Mouse (Mus musculus) urinary bladder, postnatal 36 days (tissue): ENCODE data around the gene Blcap.

ENCODE experiments used
- DNase-seq, 2 experiments: peaks; one replicate each; pipeline ENCODE4 v3.0.0; 2022; ENCODE audit warnings: low spot score in 2 of 2, mixed read lengths in 1 of 2

The Blcap gene

DNA sequence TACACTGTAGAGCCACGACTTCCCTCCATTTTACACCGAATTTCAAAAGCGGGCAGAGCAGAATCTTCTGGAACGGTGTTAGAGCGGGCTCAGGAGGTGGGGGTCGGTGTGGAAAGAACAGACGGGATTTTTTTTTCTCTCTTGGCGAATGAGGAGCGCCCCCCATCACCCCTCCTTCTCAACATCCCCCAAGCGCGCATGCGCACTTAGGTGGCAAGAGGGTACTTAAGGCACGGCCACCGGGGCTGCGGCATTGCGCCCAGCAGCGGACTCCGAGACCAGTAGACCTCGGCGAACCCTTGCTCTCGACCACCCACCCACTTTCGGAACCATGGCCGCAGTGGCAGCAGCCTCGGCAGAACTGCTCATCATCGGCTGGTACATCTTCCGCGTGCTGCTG, 11.2 kb downstream of the Blcap start, which contains the start of gene Nnat:
Nnat (plus strand) TSS at position 221 of the 400 bp plus-strand sequence.
- no peak for DNase-seq

DNA sequence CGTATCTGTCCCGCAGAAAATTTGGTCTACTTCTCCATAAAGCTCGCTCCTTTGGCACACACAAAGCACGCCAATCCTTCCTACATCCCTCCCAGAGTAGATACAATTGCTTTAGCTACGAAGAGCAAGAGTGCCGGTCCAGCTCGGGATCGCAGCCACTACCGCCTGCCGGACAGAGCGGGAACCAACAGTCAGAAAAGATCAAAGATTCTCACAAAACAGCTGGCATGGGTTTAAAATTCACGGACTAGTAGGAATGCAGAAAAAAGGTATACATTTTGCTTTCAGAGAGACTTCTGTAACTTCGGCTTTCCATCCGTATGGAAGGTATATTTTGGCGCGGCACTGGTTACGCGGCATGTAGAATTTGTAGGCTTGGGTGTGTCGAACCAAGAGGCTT, 11.6 kb downstream of the Blcap start:
- no peak for DNase-seq

DNA sequence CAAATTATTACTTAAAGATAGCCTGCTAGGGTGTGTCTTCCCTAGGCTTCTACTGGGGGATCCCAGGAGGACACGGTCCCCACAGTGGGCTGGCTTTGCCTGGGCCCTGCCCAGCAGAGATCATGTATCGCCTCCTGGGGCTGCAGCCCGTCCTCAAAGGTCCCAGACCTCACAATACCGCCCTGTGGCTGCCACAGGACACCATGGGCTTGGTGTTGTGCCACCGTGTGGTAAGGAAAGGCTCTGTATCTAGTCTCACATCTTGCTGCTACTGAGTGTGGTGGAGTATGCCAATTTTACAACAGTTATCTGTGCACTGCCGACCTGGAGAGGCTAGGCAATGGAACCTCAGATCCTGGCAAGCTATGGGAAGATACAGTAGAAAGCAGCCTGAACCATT, 12.6 kb downstream of the Blcap start:
- DNase-seq: no peak

DNA sequence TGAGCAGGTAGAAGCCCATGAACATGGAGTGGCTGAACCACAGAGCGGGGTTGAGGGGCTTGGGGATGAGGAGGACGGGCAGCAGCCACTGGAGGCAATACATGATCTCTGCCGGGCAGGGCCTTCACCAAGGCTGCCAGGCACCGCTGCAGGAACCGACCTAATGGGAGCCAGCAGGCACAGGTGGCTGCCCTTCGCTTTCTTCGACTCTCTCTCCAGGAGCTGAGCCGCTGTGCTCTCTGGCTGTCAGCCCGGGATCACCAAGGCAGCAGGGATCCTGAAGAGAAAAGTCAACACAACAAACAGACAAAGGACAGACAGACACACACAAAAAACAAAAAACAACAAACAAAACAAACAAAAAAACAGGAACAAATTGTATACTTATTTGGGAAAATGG, 13.0 kb downstream of the Blcap start:
- DNase-seq: no peak

DNA sequence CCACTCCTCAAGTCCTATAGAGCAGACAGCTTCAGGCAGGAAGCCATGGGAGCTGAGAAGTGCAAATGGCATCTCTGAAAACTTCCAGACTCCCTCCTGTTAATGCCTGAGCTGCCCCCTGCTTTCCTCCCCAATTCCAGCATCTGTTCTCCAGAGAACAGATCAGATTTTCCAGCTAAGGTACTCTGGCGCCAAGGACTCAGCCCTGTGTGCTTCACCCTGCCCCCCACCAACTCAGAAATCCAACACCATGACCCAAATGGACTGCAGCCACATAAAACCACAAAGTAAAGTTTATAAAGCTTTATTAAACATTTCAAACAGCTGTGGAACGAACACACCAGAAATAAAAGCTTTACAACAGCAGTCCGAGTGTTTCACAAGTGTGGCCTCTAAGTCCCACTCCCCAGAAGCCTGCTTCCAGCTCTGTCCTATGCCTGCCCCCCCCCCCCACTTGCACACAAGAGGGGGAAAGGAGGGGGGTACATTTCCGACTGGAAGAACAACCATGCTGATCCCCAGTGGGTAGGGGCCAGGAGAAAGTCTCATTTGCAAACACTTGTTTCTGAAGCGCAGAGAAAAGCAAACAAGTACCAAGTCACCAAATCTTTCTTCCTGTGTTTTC, 14.9 kb downstream of the Blcap start:
- DNase-seq: no peak

GRCm38 (mm10) chr2:157552158-157552886, 18.8 kb downstream of the Blcap start:
- peak in 1 of 2 experiments; percentile 57 for DNase-seq

DNA sequence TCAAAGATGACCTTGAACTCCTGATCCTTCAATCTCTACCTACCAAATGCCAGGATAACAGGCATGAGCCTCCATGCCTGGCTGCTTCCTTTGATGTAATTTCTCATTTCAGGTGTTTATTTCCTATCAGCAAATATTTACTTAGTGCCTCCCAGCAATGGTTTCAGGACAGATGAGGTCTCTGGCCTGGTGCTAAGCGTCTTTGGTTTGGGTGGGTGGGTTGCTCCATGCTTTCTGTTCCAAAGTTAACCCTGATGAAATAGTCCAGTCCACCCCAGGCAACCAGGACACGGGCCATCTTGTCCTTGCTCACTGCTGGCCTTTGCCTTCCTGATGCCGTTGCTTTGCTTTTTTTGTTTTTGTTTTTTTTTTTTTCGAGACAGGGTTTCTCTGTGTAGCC, 20.8 kb downstream of the Blcap start:
- no peak for DNase-seq

GRCm38 (mm10) chr2:157546686-157547085, 24.4 kb downstream of the Blcap start:
- no peak for DNase-seq

DNA sequence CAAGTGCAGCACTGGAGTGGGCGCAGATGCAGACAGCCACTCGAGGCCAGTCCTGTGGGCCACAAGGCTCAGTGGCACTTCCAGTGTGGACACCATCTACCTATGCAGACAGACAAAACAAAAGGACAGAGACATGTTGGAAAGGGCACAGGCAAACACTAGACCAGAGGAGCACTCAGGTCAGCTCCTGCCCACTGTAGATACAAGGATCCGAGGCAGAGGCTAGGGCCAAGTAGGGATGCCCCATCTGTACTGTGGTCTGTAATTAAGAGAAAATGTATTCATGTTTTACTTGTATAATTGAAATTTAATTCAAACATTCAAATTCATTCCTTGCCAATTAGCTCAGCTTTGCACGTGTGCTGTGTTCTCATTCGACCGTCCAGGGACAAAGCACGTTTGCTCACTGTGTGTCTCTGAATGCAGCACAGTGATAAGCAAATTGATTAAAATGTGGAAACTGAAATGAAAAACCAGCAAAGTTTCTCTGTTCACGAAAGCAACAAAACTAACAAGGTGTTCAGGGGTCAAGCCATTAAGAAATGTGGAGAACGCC, 26.7 kb downstream of the Blcap start:
- DNase-seq: no peak

DNA sequence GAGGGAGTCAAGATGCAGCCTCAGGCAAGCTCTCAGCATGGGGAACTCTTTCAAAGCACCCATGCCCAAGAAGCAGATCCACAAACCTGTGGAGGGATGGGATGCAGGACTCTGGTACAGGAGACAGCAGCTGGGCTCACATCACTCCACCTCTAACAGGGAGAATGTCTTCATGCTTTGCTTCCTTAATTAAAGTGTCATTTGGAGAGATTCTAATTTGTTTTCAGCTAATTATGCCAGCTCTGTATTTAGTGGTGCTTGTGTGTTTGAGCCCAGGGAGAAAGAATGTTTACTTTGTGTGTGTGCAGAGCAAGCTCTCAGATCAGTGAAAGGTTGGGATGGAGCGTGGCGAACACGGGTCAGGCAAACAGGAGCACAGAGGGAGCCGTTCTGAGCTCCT, 28.7 kb downstream of the Blcap start:
- DNase-seq: no peak

- DNase-seq: no peak
Observed at GRCm38 (mm10) chr2:157541631-157542030, 29.4 kb downstream of the Blcap start.

DNA sequence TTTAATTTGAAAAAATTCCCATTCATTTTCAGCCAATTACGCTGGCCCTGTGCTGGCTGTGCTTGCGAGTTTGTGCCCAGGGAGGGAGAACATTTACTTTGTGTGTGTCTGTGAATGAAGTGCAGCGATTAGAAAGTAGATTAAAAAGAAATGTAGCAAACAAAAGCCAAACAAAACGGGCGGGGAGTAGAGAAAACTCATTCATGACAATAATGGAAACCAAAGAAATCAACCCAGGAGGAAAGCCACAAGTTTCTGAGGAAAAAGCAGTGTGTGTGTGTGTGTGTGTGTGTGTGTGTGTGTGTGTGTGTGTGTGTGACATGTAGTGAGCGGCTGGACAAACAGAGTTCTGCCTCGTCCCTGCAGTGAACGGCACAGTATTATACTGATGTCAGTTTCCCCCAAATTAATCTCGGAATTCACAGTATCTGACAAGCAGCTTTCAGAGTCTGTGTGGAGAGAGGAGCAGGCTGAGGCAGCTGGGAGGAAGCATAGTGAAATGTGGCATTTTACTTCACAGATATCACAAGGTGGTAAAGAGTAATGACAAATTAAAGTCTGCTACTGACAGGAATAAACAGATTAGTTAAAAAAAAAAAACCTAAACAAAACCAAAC, 30.0 kb downstream of the Blcap start:
- no peak for DNase-seq

DNA sequence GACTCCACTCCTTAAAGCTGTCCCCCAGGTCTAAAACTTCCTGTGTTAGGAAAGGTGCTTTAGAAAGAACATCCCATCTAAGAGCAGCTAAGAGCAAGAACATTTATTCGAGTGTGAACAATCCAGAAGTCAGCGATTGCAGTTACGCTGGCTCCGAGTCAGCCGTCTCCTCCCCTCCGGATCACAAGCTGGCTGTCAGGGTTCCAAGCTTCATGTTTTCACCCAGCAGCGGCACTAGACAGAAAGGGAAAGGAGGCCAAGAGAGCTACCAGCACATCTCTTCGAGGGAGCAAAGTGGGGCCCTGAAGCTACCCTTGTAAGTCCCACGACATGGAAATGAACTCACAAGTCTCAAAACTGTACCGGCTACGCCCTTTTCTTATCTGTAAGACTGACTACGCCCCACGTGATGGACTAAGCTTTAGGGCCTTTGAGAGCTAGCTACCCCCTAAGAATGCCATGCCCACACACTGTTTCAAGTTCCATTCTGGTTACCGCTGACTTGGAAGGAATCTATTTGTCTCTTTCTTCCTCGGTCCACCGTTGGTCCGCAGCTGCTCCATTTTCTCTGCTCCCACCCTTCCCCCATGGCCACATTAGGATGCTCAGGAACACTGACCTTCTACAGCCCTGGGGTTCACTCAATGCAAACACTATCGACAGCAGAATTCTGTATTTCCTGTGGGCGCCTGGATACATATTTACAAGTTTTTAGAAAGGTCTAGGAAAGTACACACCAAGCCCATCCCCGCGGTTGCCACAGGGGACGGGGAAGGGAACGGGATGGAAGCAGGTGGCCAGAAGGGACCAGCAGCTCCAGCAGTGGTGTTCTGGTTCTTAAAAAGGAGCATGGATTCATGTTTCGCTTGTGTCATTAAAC, 30.8 kb downstream of the Blcap start:
- peak in 1 of 2 experiments; percentile 72 for DNase-seq

DNA sequence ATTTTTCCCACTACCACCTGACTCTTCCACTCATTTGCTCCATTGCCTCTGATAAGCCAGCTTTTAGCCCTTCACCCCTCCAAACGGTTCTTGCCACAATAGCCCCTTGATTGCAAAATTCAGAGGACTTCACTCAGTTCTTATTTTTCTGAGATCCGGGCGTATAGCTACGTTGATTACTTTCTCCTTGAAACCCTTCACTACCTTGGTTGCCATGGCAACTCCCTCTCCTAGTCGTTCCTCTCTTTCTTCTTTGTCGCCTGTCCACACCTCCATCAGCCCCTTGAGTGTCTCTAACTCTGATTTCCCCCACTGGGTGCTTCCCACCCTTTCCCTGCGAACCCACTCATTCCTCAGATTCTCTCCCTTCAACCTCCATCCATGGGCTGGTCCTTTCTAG, 34.0 kb downstream of the Blcap start:
- DNase-seq: no peak

DNA sequence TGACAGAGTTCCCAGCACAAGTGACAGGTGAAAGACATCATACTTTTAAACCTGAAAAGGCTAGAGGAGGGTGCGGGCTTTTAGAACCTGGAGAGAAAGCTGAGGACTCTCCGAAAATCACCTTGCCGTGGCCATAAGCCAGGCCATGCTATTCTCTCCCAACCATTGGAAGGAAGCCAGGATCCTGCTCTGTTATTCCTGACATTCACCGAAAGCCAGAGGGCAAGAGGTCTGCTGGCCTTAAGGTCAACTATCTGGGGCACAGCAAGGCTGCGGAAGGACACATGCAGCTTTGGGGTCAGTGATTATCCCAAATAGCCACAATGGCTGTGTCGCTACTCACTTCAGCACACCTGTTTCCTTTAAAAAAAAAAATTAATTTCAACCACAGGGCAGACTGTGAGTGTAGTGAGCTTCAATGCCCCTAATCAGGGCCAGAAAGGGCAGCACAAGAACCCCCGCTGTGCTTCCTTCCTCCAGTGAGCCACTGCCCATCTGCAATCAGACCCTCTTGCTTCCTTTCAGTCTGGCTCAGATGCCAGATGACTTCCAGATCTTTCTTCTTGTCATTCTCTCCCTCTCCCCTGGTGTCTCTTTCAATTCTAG, 34.5 kb downstream of the Blcap start:
- no peak for DNase-seq

DNA sequence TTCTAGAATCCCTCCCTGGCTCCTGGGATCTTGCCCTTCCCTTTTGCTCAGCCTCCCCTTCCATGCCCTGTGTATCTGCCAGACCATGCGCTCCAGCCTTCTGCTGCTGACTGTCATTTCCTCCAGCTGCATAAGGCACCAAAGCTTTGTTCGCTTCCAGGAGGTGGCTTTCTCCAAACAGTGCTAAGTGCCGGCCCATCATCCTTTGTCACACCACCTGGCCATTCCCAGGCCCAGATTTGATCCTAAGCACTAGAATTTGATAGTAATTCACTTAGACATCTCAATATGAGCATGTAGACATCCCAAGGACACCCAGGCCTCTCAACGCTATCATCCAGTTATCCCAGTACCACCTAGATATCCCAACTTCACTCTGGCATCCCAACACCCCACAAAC, 36.9 kb downstream of the Blcap start:
- DNase-seq: no peak

DNA sequence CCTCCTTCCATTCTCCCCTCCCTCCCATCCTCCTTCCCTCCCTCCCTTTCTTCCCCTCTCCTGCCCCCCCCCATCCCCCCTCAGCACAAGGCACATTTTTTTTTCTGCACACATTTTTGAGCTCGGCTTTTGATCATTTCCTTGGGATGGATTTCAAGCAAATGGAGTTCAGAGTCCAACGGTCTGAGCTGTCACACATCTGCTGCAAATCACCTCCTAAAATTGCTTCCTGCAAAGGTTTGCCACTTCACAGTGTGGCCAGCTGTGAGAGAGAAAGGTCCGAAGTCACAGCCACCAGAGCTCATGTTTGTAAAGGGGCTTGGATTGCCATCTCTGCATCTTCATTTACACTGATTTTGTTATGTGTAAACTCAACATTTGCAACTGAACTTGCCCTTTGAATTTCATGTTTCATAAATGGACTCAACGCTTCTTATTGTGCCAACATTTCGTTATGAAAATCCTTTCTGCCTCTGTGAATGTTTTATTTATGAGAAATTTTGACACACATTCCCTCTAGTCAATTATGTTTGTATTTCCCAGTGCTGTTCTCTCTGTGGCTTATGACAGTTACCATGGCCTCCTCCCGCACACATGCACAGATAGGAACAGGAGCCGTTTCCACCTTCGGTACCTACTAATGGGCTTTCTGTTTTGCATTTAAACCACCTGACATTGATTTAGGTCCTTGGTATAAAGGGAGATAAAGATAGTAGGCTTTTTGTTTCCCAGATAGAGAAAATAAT, 39.2 kb downstream of the Blcap start:
- DNase-seq: no peak

- DNase-seq: no peak
Observed at GRCm38 (mm10) chr2:157530056-157530955, 40.8 kb downstream of the Blcap start.

GRCm38 (mm10) chr2:157522556-157522955, 48.5 kb downstream of the Blcap start:
- no peak for DNase-seq

DNA sequence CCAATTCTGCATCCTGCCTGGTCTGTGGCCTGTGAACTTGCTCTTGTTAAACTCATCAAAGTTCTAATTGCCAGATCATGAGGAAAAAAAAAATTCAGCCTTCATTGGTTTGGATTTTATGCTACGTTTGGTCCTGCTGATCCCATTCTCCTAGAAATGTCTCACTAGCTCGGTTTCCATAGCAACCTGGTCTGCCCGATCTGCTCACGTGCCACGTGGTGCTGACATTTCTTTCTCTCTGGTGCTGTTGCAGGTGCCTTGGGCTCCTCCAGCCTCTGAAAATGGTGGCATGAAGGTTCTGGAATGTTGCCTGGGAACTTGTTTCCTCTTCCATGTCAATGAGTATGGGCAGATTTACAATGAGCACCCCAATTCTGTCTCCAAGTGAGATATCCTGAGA, 50.6 kb downstream of the Blcap start:
- no peak for DNase-seq
